7 mouse cellular contexts compared by ENCODE assay signal in genomic region chr2:33580697-33581448, GRCm38 (mm10). TPM values are rescaled to one million over a fixed set of nuclear protein-coding genes. Genes with fewer than 3 reads are reported as not detected.
A peak's percentile ranks its signal among the peaks of the same experiment; 100 is the strongest.
DNase-seq lines count a peak whose midpoint lies in the region; ATAC-seq and TF ChIP-seq lines count a peak whose summit lies in the region.

No protein-coding gene starts in this region.

- TF ChIP-seq CTCF in lung, postnatal 0 days (IDR thresholded peaks at IDR 0.05): no peak

- WGBS in lung, postnatal 0 days: 2% methylated on average over 34 of the region's 34 CpGs
- WGBS in forebrain, embryonic 14.5 days: under 1% methylated on average over 34 of the region's 34 CpGs
- 2% methylated on average over 34 of the region's 34 CpGs for WGBS in limb, embryonic 10.5 days

- H3K9me3 ChIP-seq in lung, postnatal 0 days (ENCODE audit: low read length): no peaks in the 10 kb centered on the region
- H3K9me3 ChIP-seq in forebrain, embryonic 14.5 days (replicated peaks; ENCODE audit: control insufficient read depth, low read length): no peaks in the 10 kb centered on the region
- no peaks in the 10 kb centered on the region for H3K9me3 ChIP-seq in limb, embryonic 10.5 days (replicated peaks)

- peak overlapping the region; percentile 37 for H3K4me2 ChIP-seq in lung, postnatal 0 days (replicated peaks; ENCODE audit: low read depth, low read length)
- H3K4me2 ChIP-seq in forebrain, embryonic 14.5 days (ENCODE audit: low read length): peak overlapping the region; percentile 51

- no peak overlapping the region for H3K27ac ChIP-seq in lung, postnatal 0 days (ENCODE audit: low read length)
- H3K27ac ChIP-seq in forebrain, embryonic 14.5 days (ENCODE audit: low read depth, low read length): no peak overlapping the region
- H3K27ac ChIP-seq in limb, embryonic 10.5 days: peak overlapping the region; percentile 50; the same call in 1 of the 2 replicates

- no peak for TF ChIP-seq EP300 in lung, postnatal 0 days (IDR thresholded peaks at IDR 0.05)

- peaks cover 22% of the 10 kb centered on the region; the same call in 1 of the 2 replicates for H3K27me3 ChIP-seq in lung, postnatal 0 days (replicated peaks; ENCODE audit: insufficient read depth, low read length)
- H3K27me3 ChIP-seq in forebrain, embryonic 14.5 days (replicated peaks; ENCODE audit: control insufficient read depth, insufficient read depth, low read length): peaks cover 88% of the 10 kb centered on the region
- peaks cover 91% of the 10 kb centered on the region for H3K27me3 ChIP-seq in limb, embryonic 10.5 days (ENCODE audit: low read depth, poor library complexity, severe bottlenecking)

- H3K36me3 ChIP-seq in lung, postnatal 0 days (ENCODE audit: insufficient read depth, low read length): no peaks in the 10 kb centered on the region
- H3K36me3 ChIP-seq in forebrain, embryonic 14.5 days (ENCODE audit: control insufficient read depth, insufficient read depth, low read length): no peaks in the 10 kb centered on the region
- H3K36me3 ChIP-seq in limb, embryonic 10.5 days: no peaks in the 10 kb centered on the region

- no peaks in the 10 kb centered on the region for H3K4me1 ChIP-seq in lung, postnatal 0 days (ENCODE audit: insufficient read depth, low read depth, low read length)
- H3K4me1 ChIP-seq in forebrain, embryonic 14.5 days (ENCODE audit: control insufficient read depth, insufficient read depth, low read length): peaks cover 31% of the 10 kb centered on the region
- peaks cover 100% of the 10 kb centered on the region for H3K4me1 ChIP-seq in limb, embryonic 10.5 days

- DNase-seq in lung, postnatal 0 days (ENCODE audit: low spot score): no peak
- no peak for DNase-seq in lung, postnatal 14 days
- DNase-seq in forebrain, embryonic 14.5 days (ENCODE audit: low spot score): peak; percentile 90
- DNase-seq in limb, embryonic 10.5 days (ENCODE audit: low spot score): peak; percentile 57
- peak; percentile 81 for DNase-seq in retina, embryonic 14.5 days (ENCODE audit: low spot score)
- DNase-seq in frontal cortex, postnatal 14 days (ENCODE audit: low spot score in 2 of 2): no peak

- H3K9ac ChIP-seq in lung, postnatal 0 days (replicated peaks; ENCODE audit: low read depth): no peak overlapping the region
- H3K9ac ChIP-seq in forebrain, embryonic 14.5 days (ENCODE audit: low read length): peak overlapping the region; percentile 25; the same call in 1 of the 2 replicates

- ATAC-seq in lung, postnatal 0 days: no peak
- peak; percentile 78 for ATAC-seq in forebrain, embryonic 14.5 days
- ATAC-seq in activated CD4-positive, CD25-positive, alpha-beta regulatory T cell, adult 4 months: no peak

- H3K4me3 ChIP-seq in lung, postnatal 0 days (ENCODE audit: low read depth, low read length): peak overlapping the region; percentile 16; the same call in 1 of the 2 replicates
- H3K4me3 ChIP-seq in forebrain, embryonic 14.5 days (ENCODE audit: low read depth, low read length): peak overlapping the region; percentile 22
- H3K4me3 ChIP-seq in limb, embryonic 10.5 days: peak overlapping the region; percentile 39

RNA-seq across cellular contexts. Expression of gene Lmx1b, which starts 59.4 kb away (rescaled TPM):
- polyA plus RNA-seq in lung, postnatal 0 days (2015; fragmentation: Nextera tagmentation; extraction: Ambion mirVana): not detected in 2 replicates
- polyA plus RNA-seq in forebrain, embryonic 14.5 days (2014; fragmentation: Nextera tagmentation; extraction: Ambion mirVana): 0.34 and 0.40 TPM in 2 replicates
- polyA plus RNA-seq in limb, embryonic 10.5 days (2016; fragmentation: Nextera tagmentation; extraction: Ambion mirVana): 11.0 and 13.9 TPM in 2 replicates
- not detected for polyA plus RNA-seq in activated CD4-positive, CD25-positive, alpha-beta regulatory T cell, adult 4 months (2017; shearing (Covaris generic))

Comparison
In these comparisons a context has a peak if more than half of its experiments do, and no peak if none do; other contexts are left out.
1. DNase-seq: peak in forebrain, embryonic 14.5 days (single experiment), limb, embryonic 10.5 days (single experiment) and retina, embryonic 14.5 days (single experiment); none in lung, postnatal 0 days (single experiment), lung, postnatal 14 days (single experiment) and frontal cortex, postnatal 14 days (0 of 2).
2. Peak in every context shown above with its lines, with median percentiles within 50 percentile points of each other: H3K4me3 ChIP-seq.